Mouse (Mus musculus) embryonic fibroblast, embryonic 13.5 days (primary cell): Measurements from ENCODE around the gene Gm20458.

Experiments
- CTCF ChIP-seq: IDR thresholded peaks from 2 replicates; pipeline ENCODE4 v1.5.1; 2011; ENCODE audit warnings: mild to moderate bottlenecking, control low read depth, low read length, moderate library complexity, borderline replicate concordance; ENCODE audit not compliant: insufficient read depth
- POLR2A ChIP-seq: IDR thresholded peaks from 2 replicates; pipeline ENCODE4 v1.6.1; 2011; ENCODE audit warnings: low read depth, mild to moderate bottlenecking, control low read depth, low read length, moderate library complexity

DNA sequence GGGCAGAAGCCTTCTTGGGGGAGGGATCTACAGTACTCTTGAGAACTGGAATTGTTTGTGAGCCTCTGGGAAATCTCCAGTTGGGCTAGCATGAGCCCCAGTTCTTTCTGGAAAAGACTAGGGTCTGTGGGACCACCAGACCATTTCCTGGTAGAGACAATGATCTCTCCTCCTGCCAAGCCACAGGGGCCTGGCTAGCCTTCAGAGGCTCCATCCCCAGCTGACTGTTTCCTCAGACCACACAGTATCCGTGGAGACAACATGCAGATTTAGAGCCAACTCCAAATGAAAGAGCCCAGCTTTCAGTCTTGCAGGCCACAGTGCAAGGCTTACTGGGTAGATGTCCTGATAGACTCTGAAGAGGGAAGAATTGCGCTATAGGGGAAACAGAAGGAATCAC, 33.4 kb downstream of the Gm20458 start:
- TF ChIP-seq CTCF: no peak
- no peak for TF ChIP-seq POLR2A
